Mouse (Mus musculus) midbrain, embryonic 11.5 days (tissue): ENCODE measurements at regions not wholly inside any gene's neighbourhood (a gene's known extent, or its start where the extent isn't known, plus 50 kb on each side); places are given as distances from the start of the nearest gene placed in this dataset.

ENCODE experiments used
- ATAC-seq: fragments of 200-750 bp; cut with Nextera tagmentation; 2 replicates; pipeline ENCODE4 v1.8.0; 2017; ENCODE audit warnings: moderate TSS enrichment, moderate library complexity; ENCODE audit not compliant: low FRiP score
- DNase-seq: peaks from one replicate; pipeline ENCODE4 v3.0.0; 2015; ENCODE audit warnings: low spot score; ENCODE audit errors: missing footprints
- H3K27ac ChIP-seq: fragments of 300-500 bp; sonication (generic); 2 replicates; pipeline ENCODE4 v1.5.1; 2014; ENCODE audit warnings: low read depth, low read length
- H3K27me3 ChIP-seq: fragments of 300-500 bp; sonication (generic); 2 replicates; pipeline ENCODE4 v1.6.1; 2014; ENCODE audit warnings: mild to moderate bottlenecking, low read length, moderate library complexity, mixed read lengths; ENCODE audit not compliant: control insufficient read depth, insufficient read depth
- H3K36me3 ChIP-seq: fragments of 300-500 bp; sonication (generic); 2 replicates; pipeline ENCODE4 v1.6.1; 2014; ENCODE audit warnings: mild to moderate bottlenecking, low read length, moderate library complexity, mixed read lengths; ENCODE audit not compliant: control insufficient read depth, insufficient read depth
- H3K4me1 ChIP-seq: fragments of 300-500 bp; sonication (generic); 2 replicates; pipeline ENCODE4 v1.6.1; 2014; ENCODE audit warnings: low read length; ENCODE audit not compliant: control insufficient read depth, insufficient read depth
- H3K4me2 ChIP-seq: fragments of 300-500 bp; sonication (generic); 2 replicates; pipeline ENCODE4 v1.6.1; 2014; ENCODE audit warnings: mild to moderate bottlenecking, moderate library complexity
- H3K4me3 ChIP-seq: fragments of 300-500 bp; sonication (generic); 2 replicates; pipeline ENCODE4 v1.5.1; 2014; ENCODE audit warnings: low read depth, low read length
- H3K9ac ChIP-seq: fragments of 300-500 bp; sonication (generic); 2 replicates; pipeline ENCODE4 v1.6.1; 2014; ENCODE audit warnings: low read length
- H3K9me3 ChIP-seq: fragments of 300-500 bp; sonication (generic); 2 replicates; pipeline ENCODE4 v1.6.1; 2016; ENCODE audit warnings: low read length; ENCODE audit not compliant: control insufficient read depth
- WGBS: fragments of 180-500 bp; shearing (Covaris S2); extraction: QIAGEN DNeasy Blood & Tissue Kit; methylation state at CpG from one replicate; pipeline ENCODE4 v1.1.7; 2014; 5-methylcytosine and 5-hydroxymethylcytosine counted together

DNA sequence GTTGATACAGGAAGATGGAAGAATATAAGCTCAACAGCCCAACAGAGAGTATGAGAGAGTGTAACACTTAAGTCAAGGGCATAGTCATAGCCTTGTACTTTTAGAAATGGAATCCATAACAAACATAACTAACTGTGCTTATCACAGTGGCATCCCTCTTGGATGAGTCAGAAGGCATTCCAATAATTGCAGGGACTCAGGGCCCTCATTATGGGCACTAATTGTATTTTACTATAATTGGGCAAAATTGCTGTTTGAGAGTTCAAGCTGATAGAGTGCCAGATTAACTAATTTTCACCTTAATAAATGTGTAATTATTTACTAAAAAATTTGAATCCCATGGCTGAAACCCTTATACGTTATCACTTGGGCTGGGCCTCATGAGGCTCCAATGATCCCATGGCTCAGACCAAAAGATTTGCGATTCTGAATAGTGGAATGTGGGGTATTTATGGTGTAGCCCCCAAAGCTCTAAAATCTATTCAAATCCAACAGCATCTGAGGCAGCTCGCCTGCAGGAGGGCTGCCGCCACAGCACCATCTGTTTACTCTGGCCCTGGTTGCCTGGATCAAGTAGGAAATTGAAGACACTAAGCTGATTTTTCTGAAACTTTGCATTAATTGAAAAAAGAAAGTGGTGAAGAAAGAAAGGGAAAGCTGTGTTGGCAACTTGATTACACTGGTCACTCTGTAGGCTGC is 456.7 kb downstream of the Elavl2 start:
- Histone ChIP-seq H3K4me1 (no peaks in the 10 kb centered on the region; the same call in 1 of the 2 replicates), H3K36me3 (no peaks in the 10 kb centered on the region), H3K9me3 (no peaks in the 10 kb centered on the region), H3K4me2 (no peak overlapping the region), H3K27me3 (no peaks in the 10 kb centered on the region), H3K9ac (no peak overlapping the region), H3K4me3 (no peak overlapping the region), H3K27ac (no peak overlapping the region)
- DNase-seq = no peak
- WGBS = 56% methylated on average over 4 of the region's 4 CpGs
- ATAC-seq = peak; percentile 62; the same call in 1 of the 2 replicates

DNA sequence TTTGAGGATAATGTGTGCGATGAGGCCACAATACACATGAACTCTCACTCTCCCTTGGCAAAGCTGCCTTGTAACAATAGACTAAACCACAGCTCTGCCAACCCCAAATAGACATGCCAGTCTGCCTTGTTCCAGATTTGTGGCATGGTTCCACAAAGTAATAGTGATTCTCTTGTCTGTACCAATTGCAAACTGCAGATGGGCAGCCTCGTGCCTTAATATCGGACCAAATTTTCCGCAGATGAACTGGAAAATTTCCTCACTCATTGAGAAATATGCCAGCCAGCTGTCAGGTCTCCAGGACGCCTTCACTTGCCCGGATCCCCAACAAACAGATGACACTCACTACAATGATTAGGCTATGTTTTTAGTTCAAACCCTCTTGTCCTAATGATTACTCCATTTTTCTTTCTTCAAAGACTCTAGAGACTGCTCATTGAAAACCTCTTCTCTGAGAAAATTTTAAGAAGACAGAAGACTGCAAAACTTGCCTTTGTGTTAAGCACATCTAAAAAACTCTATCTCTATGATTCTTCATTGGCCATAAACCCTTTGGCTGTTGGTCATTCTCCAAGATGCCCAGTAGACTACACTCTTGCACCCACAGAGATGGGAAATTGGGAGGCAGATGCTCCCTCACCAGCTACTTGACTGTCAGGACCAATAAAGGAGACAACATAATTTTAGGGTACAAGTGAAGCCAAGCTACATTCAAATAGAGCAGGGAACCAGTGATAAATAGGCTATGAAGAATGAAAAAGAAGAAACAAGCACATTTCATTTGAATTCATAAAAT is 483.1 kb downstream of the Elavl2 start:
- H3K36me3 ChIP-seq = no peaks in the 10 kb centered on the region
- H3K27ac ChIP-seq = no peak overlapping the region
- no peaks in the 10 kb centered on the region for H3K27me3 ChIP-seq
- ATAC-seq (no peak), DNase-seq (no peak)
- H3K4me2 ChIP-seq = no peak overlapping the region
- H3K4me3 ChIP-seq = no peak overlapping the region
- no peaks in the 10 kb centered on the region for H3K4me1 ChIP-seq
- H3K9ac ChIP-seq = no peak overlapping the region
- 93% methylated on average over 6 of the region's 6 CpGs for WGBS
- H3K9me3 ChIP-seq = no peaks in the 10 kb centered on the region

DNA sequence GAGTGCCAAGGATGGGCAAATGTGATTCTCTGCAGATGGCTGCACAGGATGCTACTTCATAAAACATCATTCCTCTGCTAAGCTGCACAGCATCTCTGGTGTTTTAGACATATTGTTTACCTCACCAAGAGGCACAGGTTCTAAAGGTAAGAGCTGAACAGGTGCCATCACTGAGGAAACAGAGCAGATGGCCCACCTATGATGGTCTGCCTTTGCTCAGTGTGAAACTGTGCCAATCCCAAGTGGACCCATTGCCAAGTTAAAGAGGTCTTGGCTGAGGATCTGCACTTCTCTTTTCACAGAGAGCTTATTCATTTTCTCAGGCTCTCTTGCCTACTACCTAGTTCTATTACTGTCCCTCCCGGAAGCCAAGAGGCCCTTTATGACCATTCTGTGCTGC is 494.3 kb downstream of the Elavl2 start:
- no peak overlapping the region for H3K4me3 ChIP-seq
- WGBS = 95% methylated on average over 1 of the region's 1 CpGs
- no peaks in the 10 kb centered on the region for H3K36me3 ChIP-seq
- H3K27ac ChIP-seq = no peak overlapping the region
- DNase-seq = no peak
- H3K9me3 ChIP-seq = no peaks in the 10 kb centered on the region
- no peak overlapping the region for H3K9ac ChIP-seq
- H3K4me2 ChIP-seq = no peak overlapping the region
- H3K4me1 ChIP-seq = no peaks in the 10 kb centered on the region
- H3K27me3 ChIP-seq = no peaks in the 10 kb centered on the region
- ATAC-seq = no peak

DNA sequence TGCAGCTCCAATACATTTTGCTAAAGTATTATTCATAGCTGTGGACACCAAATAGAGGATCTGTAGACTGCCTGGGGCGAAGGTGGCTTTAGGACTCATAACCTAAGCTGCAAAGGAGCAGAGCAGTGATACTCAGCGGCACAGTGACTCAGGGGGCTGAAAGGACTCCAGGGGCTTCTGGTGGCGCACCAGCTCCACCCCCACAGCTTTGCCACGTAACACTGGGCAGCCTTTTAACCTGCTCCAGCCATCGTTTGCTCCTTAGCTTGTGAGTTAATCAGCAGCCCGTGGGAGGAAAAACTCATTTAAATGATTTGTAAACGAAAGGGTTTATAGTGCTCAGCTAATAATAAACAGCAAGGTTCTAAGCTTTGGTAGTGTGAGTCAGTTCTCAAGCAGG is 532.4 kb downstream of the Elavl2 start:
- no peak for ATAC-seq
- H3K9ac ChIP-seq = no peak overlapping the region
- H3K4me3 ChIP-seq = no peak overlapping the region
- H3K9me3 ChIP-seq = no peaks in the 10 kb centered on the region; the same call in 1 of the 2 replicates
- no peak for DNase-seq
- no peak overlapping the region for H3K4me2 ChIP-seq
- H3K27me3 ChIP-seq = no peaks in the 10 kb centered on the region
- WGBS = 62% methylated on average over 7 of the region's 7 CpGs
- no peak overlapping the region for H3K27ac ChIP-seq
- no peaks in the 10 kb centered on the region for H3K4me1 ChIP-seq
- H3K36me3 ChIP-seq = no peaks in the 10 kb centered on the region

DNA sequence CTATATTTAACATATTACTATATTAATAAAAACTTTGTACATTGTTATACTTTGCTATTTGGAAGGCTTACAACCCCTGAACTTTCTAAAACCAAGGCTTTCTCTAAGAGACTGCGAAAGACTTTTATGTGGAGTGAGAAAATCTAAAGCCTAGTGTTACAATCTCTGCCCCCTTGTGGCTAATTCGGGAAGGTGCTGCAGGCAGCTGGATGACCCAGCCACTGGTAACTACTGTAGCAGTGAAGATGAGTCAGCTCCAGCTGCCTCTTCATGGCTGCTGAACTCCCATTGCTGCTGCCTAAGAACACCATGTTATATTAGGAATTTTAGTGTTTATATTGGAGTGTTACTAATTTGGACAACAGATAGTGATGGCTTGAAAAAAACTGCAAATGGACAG is 539.7 kb downstream of the Elavl2 start:
- WGBS = 48% methylated on average over 2 of the region's 2 CpGs
- Histone ChIP-seq H3K36me3 (no peaks in the 10 kb centered on the region), H3K27me3 (no peaks in the 10 kb centered on the region), H3K4me2 (no peak overlapping the region), H3K9me3 (no peaks in the 10 kb centered on the region), H3K4me3 (no peak overlapping the region), H3K27ac (no peak overlapping the region), H3K4me1 (no peaks in the 10 kb centered on the region), H3K9ac (no peak overlapping the region)
- ATAC-seq (peak; percentile 64; the same call in 1 of the 2 replicates), DNase-seq (peak; percentile 90)

DNA sequence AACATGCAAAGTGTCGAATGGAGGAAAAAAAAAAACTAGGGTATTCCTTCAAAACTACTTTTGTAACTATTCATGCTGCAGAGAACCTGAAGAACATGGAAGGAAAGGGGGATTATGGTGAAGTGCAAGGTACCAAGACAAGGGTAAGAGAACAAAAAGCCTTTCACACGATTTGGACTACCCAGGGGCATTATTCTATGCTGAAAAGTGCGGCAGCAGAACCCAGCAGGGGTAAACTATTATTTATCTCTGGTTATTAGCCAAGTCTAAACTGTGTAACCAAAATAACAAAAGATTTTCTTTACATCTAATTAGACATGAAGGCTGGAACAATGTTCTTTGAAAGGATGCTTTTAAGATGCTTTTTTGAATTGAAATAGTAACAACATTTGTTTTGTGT is 560.8 kb downstream of the Elavl2 start:
- no peaks in the 10 kb centered on the region for H3K27me3 ChIP-seq
- no peaks in the 10 kb centered on the region for H3K9me3 ChIP-seq
- ATAC-seq (no peak), DNase-seq (no peak)
- no peak overlapping the region for H3K4me3 ChIP-seq
- H3K27ac ChIP-seq = no peak overlapping the region
- H3K36me3 ChIP-seq = no peaks in the 10 kb centered on the region
- no peaks in the 10 kb centered on the region for H3K4me1 ChIP-seq
- no peak overlapping the region for H3K4me2 ChIP-seq
- 43% methylated on average over 3 of the region's 3 CpGs for WGBS
- no peak overlapping the region for H3K9ac ChIP-seq

DNA sequence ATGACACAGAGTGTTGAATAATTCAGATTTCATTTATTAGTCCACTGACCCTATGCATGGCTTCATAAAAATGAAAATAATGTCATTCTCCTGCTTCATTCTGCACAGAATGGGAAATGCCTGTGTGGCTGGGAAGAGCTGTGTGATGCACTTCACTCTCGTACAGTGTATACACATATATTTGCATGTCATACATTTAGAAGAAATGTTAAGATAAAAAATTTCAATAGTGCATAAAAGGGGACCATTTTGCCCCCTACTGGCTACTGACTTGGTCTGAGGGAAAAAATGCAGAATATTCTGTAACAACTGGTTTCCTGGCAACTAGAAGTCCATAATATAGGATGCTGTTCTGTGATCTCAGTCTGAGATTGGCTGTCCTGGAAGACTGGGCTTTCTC is 580.5 kb downstream of the Zfp352 start:
- 83% methylated on average over 1 of the region's 1 CpGs for WGBS
- Histone ChIP-seq H3K4me3 (no peak overlapping the region), H3K36me3 (no peaks in the 10 kb centered on the region), H3K4me1 (no peaks in the 10 kb centered on the region), H3K9ac (no peak overlapping the region), H3K27me3 (no peaks in the 10 kb centered on the region), H3K4me2 (no peak overlapping the region), H3K27ac (no peak overlapping the region), H3K9me3 (no peaks in the 10 kb centered on the region)
- ATAC-seq = no peak
- DNase-seq = no peak

DNA sequence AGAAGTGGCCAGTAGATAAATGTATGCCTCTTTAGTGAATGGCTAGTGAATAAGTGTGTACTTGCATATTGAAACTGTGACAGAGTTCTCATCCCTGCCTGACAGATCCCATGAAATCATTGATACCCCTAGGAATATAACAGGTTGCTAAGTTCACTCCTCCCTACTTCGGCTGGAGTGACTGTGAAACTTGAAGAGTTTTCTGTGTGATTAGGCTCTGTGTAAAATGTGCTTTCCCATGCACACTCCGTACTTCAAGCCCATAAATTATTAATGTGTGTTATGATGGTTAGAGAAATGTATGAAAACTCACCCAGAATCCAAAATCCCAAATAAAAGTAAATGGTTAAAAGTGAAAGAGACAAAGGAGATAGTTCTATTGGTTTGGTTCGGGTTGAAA is 580.0 kb downstream of the Zfp352 start:
- H3K4me3 ChIP-seq = no peak overlapping the region
- no peak overlapping the region for H3K4me2 ChIP-seq
- WGBS = 87% methylated on average over 3 of the region's 3 CpGs
- H3K4me1 ChIP-seq = no peaks in the 10 kb centered on the region
- H3K9ac ChIP-seq = no peak overlapping the region
- H3K36me3 ChIP-seq = no peaks in the 10 kb centered on the region
- no peak overlapping the region for H3K27ac ChIP-seq
- no peaks in the 10 kb centered on the region for H3K27me3 ChIP-seq
- no peaks in the 10 kb centered on the region for H3K9me3 ChIP-seq
- DNase-seq (no peak), ATAC-seq (no peak)

DNA sequence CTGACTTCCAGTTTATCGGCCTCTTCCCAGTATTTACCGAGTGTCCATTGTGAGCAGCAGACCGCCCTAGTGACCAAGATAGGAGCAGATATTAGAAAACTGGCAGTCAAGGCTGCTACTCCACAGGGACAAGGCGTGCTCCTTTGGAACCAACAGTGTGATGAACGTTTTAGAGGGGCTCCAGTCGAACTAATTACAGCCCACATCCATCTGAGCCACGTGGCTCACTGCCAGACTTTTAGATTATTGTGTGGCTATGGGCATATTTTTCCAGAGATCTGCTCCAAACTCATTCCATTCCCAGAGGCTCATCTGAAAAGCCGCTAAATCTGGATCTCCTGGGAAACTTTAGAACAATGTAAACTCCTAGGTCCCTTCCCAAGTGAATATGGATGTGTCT is 578.9 kb downstream of the Zfp352 start:
- Histone ChIP-seq H3K27me3 (no peaks in the 10 kb centered on the region), H3K4me1 (no peaks in the 10 kb centered on the region), H3K4me2 (no peak overlapping the region), H3K9me3 (no peaks in the 10 kb centered on the region), H3K9ac (no peak overlapping the region), H3K36me3 (no peaks in the 10 kb centered on the region), H3K4me3 (no peak overlapping the region), H3K27ac (no peak overlapping the region)
- DNase-seq = no peak
- WGBS = 77% methylated on average over 8 of the region's 8 CpGs
- ATAC-seq = no peak
